Mouse (Mus musculus): ENCODE data around the gene Pex5. TPM values are rescaled to one million over a fixed set of nuclear protein-coding genes. Genes with fewer than 3 reads are reported as not detected.

Gene Pex5
- polyA plus RNA-seq, 1 experiment from 2014 or later: 67.6 TPM

Other genes with a start within 250 kb of the Pex5 start
- gene Vmn2r27, start 183.2 kb downstream of the Pex5 start, polyA plus RNA-seq (2015; fragmentation: Nextera tagmentation; extraction: Ambion mirVana): not detected in 2 replicates
- 0.07 and 0.11 TPM in 2 replicates for gene Cd163, start 110.4 kb downstream of the Pex5 start, polyA plus RNA-seq (2015; fragmentation: Nextera tagmentation; extraction: Ambion mirVana)
- 69.8 and 75.1 TPM in 2 replicates for gene Clstn3, start 49.7 kb upstream of the Pex5 start, polyA plus RNA-seq (2015; fragmentation: Nextera tagmentation; extraction: Ambion mirVana)
- gene C1rl, start 78.0 kb upstream of the Pex5 start, polyA plus RNA-seq (2015; fragmentation: Nextera tagmentation; extraction: Ambion mirVana): 0.22 and 0.54 TPM in 2 replicates
- 0.12 and 0.14 TPM in 2 replicates for gene C1ra, start 97.3 kb upstream of the Pex5 start, polyA plus RNA-seq (2015; fragmentation: Nextera tagmentation; extraction: Ambion mirVana)
- gene C1s1, start 127.3 kb upstream of the Pex5 start, polyA plus RNA-seq (2015; fragmentation: Nextera tagmentation; extraction: Ambion mirVana): 0.30 and 0.39 TPM in 2 replicates
- gene C1rb, start 155.2 kb upstream of the Pex5 start, polyA plus RNA-seq (2015; fragmentation: Nextera tagmentation; extraction: Ambion mirVana): not detected in 2 replicates
- gene C1s2, start 221.0 kb upstream of the Pex5 start, polyA plus RNA-seq (2015; fragmentation: Nextera tagmentation; extraction: Ambion mirVana): 0.12 TPM in 1 of 2 replicates, not detected in the other
- gene Lpcat3, start 248.0 kb upstream of the Pex5 start, polyA plus RNA-seq (2015; fragmentation: Nextera tagmentation; extraction: Ambion mirVana): 43.2 and 43.7 TPM in 2 replicates